Mouse (Mus musculus) kidney, adult 2 months (tissue): Measurements from ENCODE around the gene Olfr1438-ps1.

Experiments used
- CTCF ChIP-seq: fragments of 200-500 bp; conservative IDR thresholded peaks from 2 replicates; pipeline ENCODE4 v1.5.1; 2011; ENCODE audit warnings: low read depth, mild to moderate bottlenecking, control low read depth, low read length, moderate library complexity, mixed read lengths; ENCODE audit not compliant: insufficient read depth, insufficient read length
- POLR2A ChIP-seq: fragments of 200-500 bp; IDR thresholded peaks from one replicate; pipeline ENCODE4 v1.6.1; 2011; ENCODE audit warnings: low read depth, low read length, control low read depth

GRCm38 (mm10) chr19:12373004-12373403 lies 37.3 kb upstream of the Olfr1438-ps1 start:
- TF ChIP-seq CTCF (no peak), POLR2A (no peak)
